8 mouse cellular contexts compared by ENCODE assay signal in genomic region chrX:36600066-36600465, GRCm38 (mm10). TPM values are rescaled to one million over a fixed set of nuclear protein-coding genes. Genes with fewer than 3 reads are reported as not detected.
DNase-seq lines count a peak whose midpoint lies in the region; ATAC-seq and TF ChIP-seq lines count a peak whose summit lies in the region.

No protein-coding gene starts in this region.

- H3K79me2 ChIP-seq in heart, adult 2 months (replicated peaks; ENCODE audit: control insufficient read depth, insufficient read depth, low read length), result no peaks in the 10 kb centered on the region

- no peak for ATAC-seq in forebrain, postnatal 0 days
- no peak for ATAC-seq in midbrain, embryonic 14.5 days (ENCODE audit: low FRiP score, low TSS enrichment)

- H3K36me3 ChIP-seq in heart, embryonic 10.5 days, result peaks cover 17% of the 10 kb centered on the region; the same call in 1 of the 2 replicates
- H3K36me3 ChIP-seq in forebrain, postnatal 0 days (ENCODE audit: insufficient read depth), result no peaks in the 10 kb centered on the region
- peaks cover 28% of the 10 kb centered on the region for H3K36me3 ChIP-seq in midbrain, embryonic 14.5 days (ENCODE audit: control insufficient read depth, insufficient read depth, low read length)
- H3K36me3 ChIP-seq in heart, adult 2 months (ENCODE audit: control insufficient read depth, insufficient read depth, low read length), result no peaks in the 10 kb centered on the region

- H3K4me1 ChIP-seq in heart, embryonic 10.5 days, result no peaks in the 10 kb centered on the region
- peaks cover 6% of the 10 kb centered on the region; the same call in 1 of the 2 replicates for H3K4me1 ChIP-seq in forebrain, postnatal 0 days (ENCODE audit: insufficient read depth)
- peaks cover 13% of the 10 kb centered on the region for H3K4me1 ChIP-seq in midbrain, embryonic 14.5 days (ENCODE audit: control insufficient read depth, insufficient read depth, low read length)
- H3K4me1 ChIP-seq in heart, adult 2 months (ENCODE audit: control insufficient read depth, insufficient read depth, low read length), result peaks cover 5% of the 10 kb centered on the region

- no peak for TF ChIP-seq POLR2A in heart, adult 2 months (IDR thresholded peaks at IDR 0.05; ENCODE audit: insufficient read depth, low read depth, low read length)

- no peaks in the 10 kb centered on the region for H3K9me3 ChIP-seq in heart, embryonic 10.5 days
- no peaks in the 10 kb centered on the region for H3K9me3 ChIP-seq in forebrain, postnatal 0 days (ENCODE audit: low read length)
- no peaks in the 10 kb centered on the region for H3K9me3 ChIP-seq in midbrain, embryonic 14.5 days (ENCODE audit: control insufficient read depth, low read length)

- intact Hi-C loops in heart, postnatal 10 days (cut with DNase I), result no loop called here
- intact Hi-C loops in heart, adult 2 months (cut with DNase I), result no loop called here

- peak; percentile 4 to 18 for DNase-seq in heart, postnatal 10 days
- no peak for DNase-seq in heart, embryonic 10.5 days (ENCODE audit: low spot score)
- DNase-seq in adrenal gland, postnatal 14 days, result peak; percentile 43
- DNase-seq in forebrain, postnatal 0 days, result no peak
- DNase-seq in midbrain, embryonic 14.5 days, result no peak
- DNase-seq in layer of hippocampus, postnatal 14 days (ENCODE audit: low spot score in 2 of 2), result no peak
- DNase-seq in layer of hippocampus, adult 11-12 months (ENCODE audit: low spot score), result no peak
- DNase-seq in heart, adult 2 months, result no peak

- no peak overlapping the region for H3K9ac ChIP-seq in forebrain, postnatal 0 days
- no peak overlapping the region for H3K9ac ChIP-seq in midbrain, embryonic 14.5 days (replicated peaks; ENCODE audit: low read length)
- H3K9ac ChIP-seq in heart, adult 2 months (ENCODE audit: low read depth, low read length), result no peak overlapping the region

- 79% methylated on average over 8 of the region's 8 CpGs for WGBS in heart, embryonic 10.5 days
- 69% methylated on average over 8 of the region's 8 CpGs for WGBS in forebrain, postnatal 0 days
- 73% methylated on average over 8 of the region's 8 CpGs for WGBS in midbrain, embryonic 14.5 days
- 69% methylated on average over 8 of the region's 8 CpGs for WGBS in heart, adult 2 months

- no peak for TF ChIP-seq EP300 in heart, adult 2 months (IDR thresholded peaks at IDR 0.05; ENCODE audit: insufficient read depth, low read depth, low read length)

- H3K27me3 ChIP-seq in heart, embryonic 10.5 days (ENCODE audit: insufficient read depth, poor library complexity, severe bottlenecking), result no peaks in the 10 kb centered on the region
- H3K27me3 ChIP-seq in forebrain, postnatal 0 days (ENCODE audit: insufficient read depth, low read length), result no peaks in the 10 kb centered on the region
- no peaks in the 10 kb centered on the region for H3K27me3 ChIP-seq in midbrain, embryonic 14.5 days (ENCODE audit: control insufficient read depth, insufficient read depth, low read length)
- H3K27me3 ChIP-seq in heart, adult 2 months (ENCODE audit: control insufficient read depth, insufficient read depth, low read length), result no peaks in the 10 kb centered on the region

- H3K4me2 ChIP-seq in forebrain, postnatal 0 days (ENCODE audit: low read depth), result peak overlapping the region; percentile 54
- peak overlapping the region; percentile 52 for H3K4me2 ChIP-seq in midbrain, embryonic 14.5 days (ENCODE audit: low read length)

- no peak overlapping the region for H3K27ac ChIP-seq in heart, embryonic 10.5 days
- no peak overlapping the region for H3K27ac ChIP-seq in forebrain, postnatal 0 days (ENCODE audit: low read depth, low read length)
- H3K27ac ChIP-seq in midbrain, embryonic 14.5 days (replicated peaks; ENCODE audit: low read depth, low read length), result no peak overlapping the region
- H3K27ac ChIP-seq in heart, adult 2 months, result no peak overlapping the region

- H3K4me3 ChIP-seq in heart, embryonic 10.5 days, result no peak overlapping the region
- peak overlapping the region; percentile 59 for H3K4me3 ChIP-seq in forebrain, postnatal 0 days (ENCODE audit: low read depth, low read length)
- H3K4me3 ChIP-seq in midbrain, embryonic 14.5 days (replicated peaks; ENCODE audit: low read depth, low read length), result peak overlapping the region; percentile 62
- no peak overlapping the region for H3K4me3 ChIP-seq in heart, adult 2 months

- TF ChIP-seq CTCF in forebrain, postnatal 0 days (IDR thresholded peaks at IDR 0.05; ENCODE audit: low read depth), result no peak
- TF ChIP-seq CTCF in heart, adult 2 months (IDR thresholded peaks at IDR 0.05), result no peak

RNA-seq across cellular contexts. Expression of gene Pgrmc1, which starts 2.1 kb away (rescaled TPM):
- 10 to 100 TPM; 39.5 TPM for total RNA-seq in heart, postnatal 10 days (2021)
- polyA plus RNA-seq in heart, embryonic 10.5 days (2016; fragmentation: Nextera tagmentation; extraction: Ambion mirVana), result 144 and 196 TPM in 2 replicates
- 258 and 317 TPM in 2 replicates for total RNA-seq in adrenal gland, postnatal 14 days (2021)
- total RNA-seq in forebrain, postnatal 0 days (2014; rRNA removed), result 484 and 488 TPM in 2 replicates
- 573 and 690 TPM in 2 replicates for polyA plus RNA-seq in forebrain, postnatal 0 days (2015; fragmentation: Nextera tagmentation; extraction: Ambion mirVana)
- polyA plus RNA-seq in midbrain, embryonic 14.5 days (2014; fragmentation: Nextera tagmentation; extraction: Ambion mirVana), result 708 and 733 TPM in 2 replicates
- total RNA-seq in layer of hippocampus, postnatal 14 days (2021), result 100 to 1,000 TPM; 276 to 278 TPM
- 10 to 100 TPM; 20.9 to 21.9 TPM for total RNA-seq in heart, adult 2 months (2021)
- polyA plus RNA-seq in heart, adult 2 months (2012; rRNA removed), result 15.0 and 19.3 TPM in 2 replicates

RNA-seq across cellular contexts. Expression of gene Akap17b, which starts 45.1 kb away (rescaled TPM):
- total RNA-seq in heart, postnatal 10 days (2021), result 1 to 10 TPM; 1.8 to 2.5 TPM
- 0.94 and 2.0 TPM in 2 replicates for polyA plus RNA-seq in heart, embryonic 10.5 days (2016; fragmentation: Nextera tagmentation; extraction: Ambion mirVana)
- 4.7 and 5.6 TPM in 2 replicates for total RNA-seq in adrenal gland, postnatal 14 days (2021)
- 8.6 and 13.0 TPM in 2 replicates for total RNA-seq in forebrain, postnatal 0 days (2014; rRNA removed)
- polyA plus RNA-seq in forebrain, postnatal 0 days (2015; fragmentation: Nextera tagmentation; extraction: Ambion mirVana), result 2.4 and 3.7 TPM in 2 replicates
- polyA plus RNA-seq in midbrain, embryonic 14.5 days (2014; fragmentation: Nextera tagmentation; extraction: Ambion mirVana), result 6.2 and 7.2 TPM in 2 replicates
- 1 to 10 TPM; 8.8 to 9.4 TPM for total RNA-seq in layer of hippocampus, postnatal 14 days (2021)
- total RNA-seq in heart, adult 2 months (2021), result 1 to 10 TPM; 2.4 to 2.5 TPM
- polyA plus RNA-seq in heart, adult 2 months (2012; rRNA removed), result 0.45 and 1.2 TPM in 2 replicates

Comparison
In these comparisons a context has a peak if more than half of its experiments do, and no peak if none do; other contexts are left out.
1. DNase-seq: peak in heart, postnatal 10 days (2 of 2) and adrenal gland, postnatal 14 days (single experiment); none in heart, embryonic 10.5 days (single experiment), forebrain, postnatal 0 days (single experiment), midbrain, embryonic 14.5 days (single experiment), layer of hippocampus, postnatal 14 days (0 of 2), layer of hippocampus, adult 11-12 months (single experiment) and heart, adult 2 months (0 of 2).
2. H3K4me3 ChIP-seq: peak in forebrain, postnatal 0 days (single experiment) and midbrain, embryonic 14.5 days (single experiment); none in heart, embryonic 10.5 days (single experiment) and heart, adult 2 months (single experiment).